Mouse (Mus musculus) spleen, postnatal 10 days (tissue): Measurements from ENCODE around the gene Ndufa7.
A peak's percentile ranks its signal among the peaks of the same experiment; 100 is the strongest.
"Not testable (repeated sequence)": the region's sequence is repeated elsewhere in the genome, so short reads cannot be mapped to it uniquely, and the experiment has no call there.

Experiments used
- DNase-seq, 2 experiments: peaks; one replicate each; pipeline ENCODE4 v3.0.0; 2021 to 2022; ENCODE audit warnings: low spot score in 2 of 2

Ndufa7 gene

GRCm38 (mm10) chr17:33811142-33811516, 13.2 kb upstream of the Ndufa7 start:
- no peak for DNase-seq

DNA sequence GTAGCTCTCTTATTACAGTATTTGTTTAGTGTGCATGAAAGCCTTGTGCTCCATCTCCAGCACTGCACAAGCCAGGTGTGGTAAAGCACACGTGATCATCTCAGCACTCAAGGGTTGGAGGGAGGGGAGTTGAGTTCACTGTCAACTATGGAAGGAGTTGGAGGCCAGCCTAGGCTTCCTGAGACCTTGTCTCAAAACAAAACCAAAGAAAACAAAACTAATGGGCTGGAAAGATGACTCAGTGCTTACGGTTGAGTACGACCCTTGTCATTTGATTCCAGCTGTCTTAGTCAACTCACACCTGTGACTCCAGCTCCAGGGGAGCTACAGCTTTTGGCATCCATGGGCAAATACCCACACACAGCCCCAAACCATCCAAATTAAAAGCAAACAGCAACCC, 11.9 kb upstream of the Ndufa7 start:
- no peak for DNase-seq

GRCm38 (mm10) chr17:33812990-33813389, 11.4 kb upstream of the Ndufa7 start:
- no peak for DNase-seq

- DNase-seq = no peak
These were observed 9.0 kb upstream of the Ndufa7 start for GRCm38 (mm10) chr17:33815399-33815798.

DNA sequence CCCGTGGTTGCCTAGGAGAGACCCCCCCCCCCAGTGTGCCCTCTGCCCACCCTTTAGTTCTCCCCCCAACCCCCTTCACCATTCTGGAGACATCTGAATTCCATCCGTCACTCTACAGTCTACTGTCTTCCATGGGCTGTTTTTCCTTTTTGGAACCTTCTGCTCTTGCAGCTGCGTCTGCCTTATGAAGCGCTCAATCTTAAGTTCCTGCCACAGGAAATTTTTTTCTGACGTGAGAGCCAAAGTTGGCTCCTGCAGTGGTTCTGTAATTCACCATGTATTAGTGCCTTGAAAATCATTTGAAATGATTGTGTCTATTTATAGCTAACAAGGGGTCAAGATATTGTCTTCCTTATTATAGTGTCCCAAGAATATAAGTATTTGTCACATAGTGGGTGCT, 7.8 kb upstream of the Ndufa7 start:
- no peak for DNase-seq

DNA sequence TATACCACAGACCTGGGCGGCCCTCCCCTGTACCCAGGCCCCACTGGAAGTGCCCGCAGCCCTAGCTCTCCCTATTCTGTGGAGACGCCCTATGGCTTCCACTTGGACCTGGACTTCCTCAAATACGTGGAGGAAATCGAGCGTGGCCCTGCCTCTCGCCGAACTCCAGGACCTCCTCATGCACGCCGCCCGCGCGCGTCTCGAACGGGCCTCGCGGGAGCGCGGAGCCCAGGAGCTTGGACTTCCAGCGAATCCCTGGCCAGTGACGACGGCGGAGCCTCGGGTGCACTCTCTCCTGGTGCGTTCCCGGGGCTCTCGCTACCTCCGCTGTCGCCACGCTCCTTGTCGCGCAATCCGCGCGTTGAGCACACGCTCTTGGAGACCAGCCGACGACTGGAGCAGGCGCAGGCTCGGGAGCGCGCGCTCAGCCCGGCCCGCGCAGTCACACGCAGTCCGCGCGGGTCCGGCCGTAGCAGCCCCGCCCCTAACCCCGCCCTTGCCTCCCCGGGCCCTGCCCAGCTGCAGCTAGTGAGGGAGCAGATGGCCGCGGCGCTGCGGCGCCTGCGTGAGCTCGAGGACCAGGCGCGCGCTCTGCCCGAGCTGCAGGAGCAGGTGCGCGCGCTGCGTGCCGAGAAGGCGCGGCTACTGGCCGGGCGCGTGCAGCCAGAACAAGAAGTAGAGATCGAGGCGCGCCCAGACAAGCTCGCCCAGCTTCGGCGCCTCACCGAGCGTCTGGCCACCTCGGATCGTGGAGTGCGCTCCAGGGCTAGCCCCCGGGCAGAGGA, 7.0 kb upstream of the Ndufa7 start:
- peak; percentile 71 to 90 for DNase-seq

DNA sequence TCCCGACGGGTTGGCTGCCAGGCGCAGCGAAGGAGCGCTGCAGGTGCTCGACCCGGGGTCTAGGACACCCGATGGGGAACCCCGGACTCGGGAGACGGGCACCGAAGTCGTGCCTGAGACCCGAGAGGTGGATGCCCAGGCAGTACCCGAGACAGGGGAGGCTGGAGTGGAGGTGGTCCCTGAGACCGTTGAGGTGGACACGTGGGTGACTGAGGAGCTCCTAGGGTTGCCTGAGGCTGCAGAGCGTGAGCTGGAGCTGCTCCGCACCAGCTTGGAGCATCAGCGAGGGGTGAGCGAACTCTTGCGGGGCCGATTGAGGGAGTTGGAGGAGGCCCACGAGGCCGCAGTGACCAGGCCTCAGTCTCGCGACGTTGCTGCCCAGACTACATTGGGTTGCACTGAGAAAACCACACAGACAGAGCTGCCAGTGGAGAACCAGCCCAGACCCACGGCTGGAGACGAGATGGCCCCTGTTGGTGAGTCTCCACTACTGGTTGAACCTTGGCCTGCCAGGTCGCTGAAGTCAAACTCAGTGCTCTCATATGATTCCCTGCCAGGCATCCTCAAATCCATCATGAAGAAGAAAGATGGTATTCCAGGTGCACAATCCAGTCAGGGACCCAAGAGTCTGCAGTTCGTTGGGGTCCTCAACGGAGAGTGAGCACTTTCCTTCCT, 6.3 kb upstream of the Ndufa7 start:
- DNase-seq = no peak

DNA sequence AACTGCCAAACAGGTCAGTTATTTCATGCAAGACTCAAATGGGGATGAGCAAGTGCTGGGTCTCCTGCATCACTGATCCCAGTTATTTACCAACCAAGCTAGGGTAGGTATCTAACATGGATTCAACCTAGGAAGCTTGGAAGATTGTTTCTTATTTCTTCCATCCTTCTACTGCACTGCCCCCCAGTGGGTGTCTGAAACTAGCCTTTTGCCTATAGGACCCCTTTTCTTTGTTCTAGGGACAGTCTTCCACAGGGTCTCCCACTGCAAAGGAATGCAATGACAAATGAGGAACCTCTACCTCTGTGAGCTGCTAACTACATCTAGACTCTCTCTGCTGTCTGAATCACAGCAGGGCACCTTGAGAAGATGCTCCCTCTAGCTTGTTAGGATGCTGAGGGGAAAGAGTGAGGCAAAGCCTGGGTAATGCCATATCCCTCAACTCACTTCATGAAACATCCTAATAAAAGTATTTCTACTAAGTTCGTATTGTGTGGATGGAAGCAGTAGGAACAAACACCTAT, 1.9 kb upstream of the Ndufa7 start:
- no peak for DNase-seq

DNA sequence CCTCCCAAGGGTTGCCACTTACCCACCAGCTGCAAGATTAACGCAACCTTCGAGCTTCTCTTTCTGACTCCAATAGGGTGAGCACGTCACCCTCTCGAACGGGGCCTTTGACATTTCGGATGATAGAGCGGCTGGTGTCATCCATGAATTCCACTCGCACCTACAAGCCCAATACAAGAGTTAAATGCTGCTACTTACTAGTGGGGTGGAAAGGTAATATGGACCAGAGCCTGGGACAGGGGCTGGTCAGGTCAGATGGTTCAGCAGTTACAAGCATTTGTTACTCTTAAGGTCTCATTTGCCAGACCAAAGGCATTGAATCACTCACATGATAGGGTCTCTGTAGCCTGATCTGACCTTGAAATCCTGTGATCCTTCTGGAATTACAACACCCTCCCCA, 1.2 kb upstream of the Ndufa7 start:
- not testable (repeated sequence) for DNase-seq

DNA sequence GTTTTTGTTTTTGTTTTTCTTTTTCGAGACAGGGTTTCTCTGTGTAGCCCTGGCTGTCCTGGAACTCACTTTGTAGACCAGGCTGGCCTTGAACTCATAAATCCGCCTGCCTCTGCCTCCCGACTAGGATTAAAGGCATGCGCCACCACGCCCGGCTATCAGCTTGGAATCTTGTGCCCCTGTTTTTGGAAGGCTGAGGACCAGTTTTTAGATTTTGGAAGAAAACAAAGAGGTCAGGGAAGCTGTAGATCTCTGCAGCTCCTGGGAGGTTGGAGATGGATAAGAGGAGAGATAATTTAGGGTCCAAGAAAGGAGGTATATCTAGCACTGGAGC, 592 bp downstream of the Ndufa7 start:
- DNase-seq = not testable (repeated sequence)

- DNase-seq = no peak
These were observed 1.1 kb downstream of the Ndufa7 start for GRCm38 (mm10) chr17:33825462-33825861.

- peak; percentile 52 to 76 for DNase-seq
These were observed 2.5 kb downstream of the Ndufa7 start for GRCm38 (mm10) chr17:33826850-33827249.

- no peak for DNase-seq
These were observed 4.5 kb downstream of the Ndufa7 start for GRCm38 (mm10) chr17:33828892-33829291.

DNA sequence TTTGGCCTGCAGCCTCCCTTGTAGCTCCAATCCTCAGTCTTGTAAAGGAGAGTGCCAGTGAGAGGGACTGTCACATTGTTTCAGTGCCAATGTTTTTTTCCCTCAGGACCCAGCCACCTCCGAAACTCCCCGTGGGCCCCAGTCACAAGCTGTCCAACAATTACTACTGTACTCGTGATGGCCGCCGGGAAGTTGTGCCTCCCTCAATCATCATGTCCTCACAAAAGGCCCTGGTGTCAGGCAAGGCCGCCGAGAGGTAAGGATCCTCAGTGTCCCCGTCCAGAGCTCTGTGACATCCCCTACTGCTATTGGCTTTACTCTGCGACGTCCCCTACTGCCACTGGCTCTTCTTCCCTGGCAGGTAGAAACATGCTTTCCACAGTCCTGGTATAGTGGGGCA, 5.2 kb downstream of the Ndufa7 start:
- DNase-seq = no peak

DNA sequence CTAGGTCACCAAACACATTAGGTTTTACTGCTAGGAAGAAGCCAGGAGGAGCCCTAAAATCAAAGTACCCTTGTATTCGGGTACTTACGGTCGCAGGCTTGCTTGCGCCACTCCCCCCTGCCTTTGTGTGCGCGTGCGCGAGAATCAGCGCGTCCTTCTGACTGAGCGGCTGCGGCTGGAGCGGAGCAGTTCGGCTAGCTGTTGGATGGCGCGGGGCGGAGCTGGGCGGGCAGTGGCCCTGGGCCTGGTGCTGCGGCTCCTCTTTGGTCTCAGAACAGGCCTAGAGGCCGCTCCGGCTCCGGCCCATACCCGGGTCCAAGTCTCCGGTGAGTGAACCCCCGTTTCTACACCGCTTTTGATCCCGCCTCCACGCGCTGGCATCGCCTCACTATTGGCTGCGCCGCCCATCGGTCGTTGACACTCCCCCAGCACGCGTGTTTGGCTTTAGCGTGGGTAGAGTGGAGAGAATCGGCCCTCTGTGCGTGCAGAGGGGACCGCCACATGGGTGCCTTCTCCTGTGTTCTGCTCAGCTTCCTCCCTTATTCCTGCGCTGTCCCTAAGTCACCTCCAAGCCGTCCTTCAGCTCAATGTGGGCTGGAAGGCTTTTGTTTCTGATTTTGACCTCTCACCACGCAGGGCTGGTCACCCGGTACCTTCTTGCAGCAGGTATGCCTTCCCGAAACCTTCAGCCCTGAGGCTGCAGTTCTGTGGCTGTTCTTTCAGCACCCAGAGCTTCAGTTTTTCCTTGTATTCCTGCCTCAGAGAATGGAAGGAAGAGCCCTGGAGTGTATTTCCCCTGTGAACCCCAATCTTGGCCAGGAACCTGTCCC, 18.8 kb downstream of the Ndufa7 start, which contains the start of gene Cd320:
TSS of gene Cd320 (plus strand) at position 126 of the 830 bp plus-strand sequence.
- peak; percentile 89 to 93 for DNase-seq

- DNase-seq = no peak
These were observed 19.8 kb downstream of the Ndufa7 start for GRCm38 (mm10) chr17:33844196-33844595.

DNA sequence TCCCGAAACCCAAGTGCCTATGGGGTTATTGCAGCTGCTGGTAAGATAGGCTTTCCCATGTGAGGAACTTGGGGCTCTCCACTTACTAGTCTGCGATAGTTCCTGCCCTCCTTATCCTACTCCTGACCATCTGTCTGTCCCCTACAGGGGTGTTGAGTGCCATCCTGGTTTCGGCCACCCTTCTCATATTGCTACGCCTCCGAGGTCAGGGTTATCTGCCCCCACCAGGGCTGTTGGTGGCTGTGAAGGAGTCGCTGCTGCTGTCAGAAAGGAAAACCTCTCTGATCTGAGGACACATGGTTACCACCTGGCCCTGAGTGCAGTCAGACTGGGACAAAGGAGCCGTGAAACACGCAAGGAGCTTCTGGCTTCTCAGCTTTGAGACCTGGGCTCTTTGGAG, 23.8 kb downstream of the Ndufa7 start:
- DNase-seq = no peak

- DNase-seq = no peak
These were observed 27.0 kb downstream of the Ndufa7 start for GRCm38 (mm10) chr17:33851331-33851730.

DNA sequence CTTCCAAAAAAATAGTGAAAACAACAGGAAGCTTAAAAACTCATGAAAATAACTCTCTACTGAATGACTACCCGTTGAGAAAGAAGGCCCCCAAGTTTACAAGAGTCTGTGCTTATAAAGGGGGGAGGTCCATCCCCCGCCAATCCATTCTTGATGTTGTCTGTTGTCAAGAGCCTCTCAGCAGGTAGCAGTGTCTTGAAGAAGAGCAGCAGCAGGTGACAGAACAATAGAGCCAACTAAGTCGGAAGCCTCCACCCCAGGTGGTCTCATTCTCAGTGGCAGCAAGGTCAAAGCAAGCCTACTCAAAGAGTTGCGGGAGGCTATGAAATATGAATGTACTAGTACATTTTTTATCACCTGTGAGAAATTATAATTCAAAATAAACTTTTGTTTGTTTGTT, 33.4 kb downstream of the Ndufa7 start:
- DNase-seq = no peak

DNA sequence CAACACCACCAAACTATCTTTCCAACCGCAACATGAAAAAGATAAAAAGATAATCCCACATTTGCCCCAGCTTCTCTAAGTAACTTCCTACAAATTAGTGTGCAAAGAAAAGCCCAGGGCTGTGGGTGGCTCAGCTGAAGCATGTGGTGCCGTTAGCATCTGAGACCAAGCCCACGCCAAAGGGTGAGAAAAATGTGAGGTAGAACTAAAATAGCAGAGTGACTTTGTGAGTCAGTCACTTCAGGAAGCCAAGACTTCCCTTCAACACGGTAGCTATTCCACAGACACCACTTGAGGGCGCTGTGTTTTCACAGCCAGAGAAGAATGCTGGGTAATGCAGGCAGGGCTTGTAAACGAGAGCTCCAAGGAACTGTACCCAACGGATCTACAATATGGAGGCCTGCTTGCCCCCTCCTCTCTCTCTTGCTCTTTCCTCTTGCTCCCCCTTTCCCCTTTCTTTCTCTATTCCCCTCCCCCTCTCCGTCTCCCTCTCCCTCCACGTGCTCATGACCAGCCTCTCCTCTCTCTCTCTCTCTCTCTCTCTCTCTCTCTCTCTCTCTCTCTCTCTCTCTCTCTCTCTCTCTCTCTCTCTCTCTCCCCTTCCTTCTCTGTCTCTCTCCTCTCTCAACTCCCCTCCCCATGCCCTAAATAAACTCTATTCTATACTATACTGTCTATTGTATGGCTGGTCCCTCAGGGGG, 41.1 kb downstream of the Ndufa7 start:
- DNase-seq = peak in 1 of 2 experiments; percentile 78

DNA sequence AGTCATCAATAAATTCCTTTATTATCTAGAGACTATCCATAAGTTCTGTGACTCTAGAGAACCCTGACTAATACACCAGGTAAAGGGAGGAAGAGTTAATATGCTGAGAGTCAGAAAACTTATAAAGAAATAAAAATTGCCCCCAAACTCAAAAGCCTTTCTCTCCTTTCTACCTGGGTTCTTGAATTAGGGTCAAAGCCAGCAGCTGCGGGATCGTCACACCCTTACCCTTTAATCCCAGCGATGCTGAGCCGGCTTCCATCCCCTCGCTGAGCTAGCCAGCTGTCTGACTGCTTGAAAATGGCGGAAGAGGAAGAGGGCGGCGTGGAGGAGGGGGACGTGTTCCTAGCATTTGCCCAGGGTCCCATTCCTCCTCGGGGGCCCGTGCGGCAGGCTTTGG, 49.2 kb downstream of the Ndufa7 start, which contains the start of gene Gm7029:
TSS of gene Gm7029 (plus strand) at position 301 of the 400 bp plus-strand sequence.
- DNase-seq = not testable (repeated sequence)

- no peak for DNase-seq
These were observed 50.0 kb downstream of the Ndufa7 start for GRCm38 (mm10) chr17:33874411-33874810.
